Mouse (Mus musculus) hindbrain, embryonic 12.5 days (tissue): ENCODE results near the gene Nwd2. TPM values are rescaled to one million over a fixed set of nuclear protein-coding genes. Genes with fewer than 3 reads are reported as not detected.

ENCODE experiments used
- ATAC-seq: fragments of 200-750 bp; cut with Nextera tagmentation; 2 replicates; pipeline ENCODE4 v1.8.0; 2017; ENCODE audit warnings: moderate TSS enrichment; ENCODE audit not compliant: low FRiP score
- H3K27ac ChIP-seq: fragments of 300-500 bp; sonication (generic); 2 replicates; pipeline ENCODE4 v1.5.1; 2016; ENCODE audit warnings: mild to moderate bottlenecking
- H3K27me3 ChIP-seq: fragments of 300-500 bp; sonication (generic); 2 replicates; pipeline ENCODE4 v1.6.1; 2016; ENCODE audit warnings: mild to moderate bottlenecking
- H3K36me3 ChIP-seq: fragments of 300-500 bp; sonication (generic); 2 replicates; pipeline ENCODE4 v1.6.1; 2016; ENCODE audit warnings: mild to moderate bottlenecking
- H3K4me1 ChIP-seq: fragments of 300-500 bp; sonication (generic); 2 replicates; pipeline ENCODE4 v1.6.1; 2016
- H3K4me2 ChIP-seq: fragments of 300-500 bp; sonication (generic); replicated peaks from 2 replicates; pipeline ENCODE4 v1.6.1; 2016; ENCODE audit warnings: mild to moderate bottlenecking
- H3K4me3 ChIP-seq: fragments of 300-500 bp; sonication (generic); 2 replicates; pipeline ENCODE4 v1.5.1; 2016; ENCODE audit warnings: mild to moderate bottlenecking
- H3K9ac ChIP-seq: fragments of 300-500 bp; sonication (generic); 2 replicates; pipeline ENCODE4 v1.6.1; 2016; ENCODE audit warnings: mild to moderate bottlenecking, moderate library complexity
- H3K9me3 ChIP-seq: fragments of 300-500 bp; sonication (generic); replicated peaks from 2 replicates; pipeline ENCODE4 v1.6.1; 2016; ENCODE audit warnings: mild to moderate bottlenecking
- WGBS: fragments of 180-500 bp; shearing (Covaris S2); methylation state at CpG from one replicate; pipeline ENCODE4 v1.1.7; 2016; 5-methylcytosine and 5-hydroxymethylcytosine counted together
- polyA plus RNA-seq: library from polyadenylated mRNA; unstranded; fragments of >200 nt; fragmentation: Nextera tagmentation; extraction: Ambion mirVana; gene quantifications from 2 replicates; pipeline ENCODE4 v1.2.1, GENCODE M21; 2016

Nwd2 gene
- 4.9 and 5.3 TPM in 2 replicates for polyA plus RNA-seq

GRCm38 (mm10) chr5:63649070-63649532, at the start of gene Nwd2:
Gene Nwd2 (plus strand): TSS chr5:63649102.
- 1% methylated on average over 29 of the region's 29 CpGs for WGBS
- peaks cover 46% of the 10 kb centered on the region for H3K27me3 ChIP-seq
- peak within 1 kb of the TSS; percentile 48; the same call in 1 of the 2 replicates for H3K27ac ChIP-seq
- ATAC-seq: peak; percentile 39
- no peaks in the 10 kb centered on the region for H3K9me3 ChIP-seq
- H3K36me3 ChIP-seq: no peaks in the 10 kb centered on the region
- H3K4me3 ChIP-seq: peak within 1 kb of the TSS; percentile 64
- peaks cover 9% of the 10 kb centered on the region; the same call in 1 of the 2 replicates for H3K4me1 ChIP-seq
- peak within 1 kb of the TSS; percentile 70 for H3K9ac ChIP-seq
- H3K4me2 ChIP-seq: peak within 1 kb of the TSS; percentile 99

GRCm38 (mm10) chr5:63607447-63607846, 41.5 kb upstream of the Nwd2 start:
- no peaks in the 10 kb centered on the region for H3K9me3 ChIP-seq
- H3K4me2 ChIP-seq: no peak overlapping the region
- no peaks in the 10 kb centered on the region for H3K36me3 ChIP-seq
- WGBS: 89% methylated on average over 2 of the region's 2 CpGs
- no peaks in the 10 kb centered on the region for H3K4me1 ChIP-seq
- no peaks in the 10 kb centered on the region for H3K27me3 ChIP-seq
- H3K4me3 ChIP-seq: no peak overlapping the region
- H3K9ac ChIP-seq: no peak overlapping the region
- H3K27ac ChIP-seq: no peak overlapping the region
- ATAC-seq: no peak

GRCm38 (mm10) chr5:63616792-63617668, 31.9 kb upstream of the Nwd2 start:
- no peak overlapping the region for H3K4me3 ChIP-seq
- H3K4me1 ChIP-seq: no peaks in the 10 kb centered on the region
- no peak overlapping the region for H3K27ac ChIP-seq
- no peaks in the 10 kb centered on the region for H3K9me3 ChIP-seq
- no peak overlapping the region for H3K4me2 ChIP-seq
- 69% methylated on average over 3 of the region's 3 CpGs for WGBS
- no peaks in the 10 kb centered on the region for H3K27me3 ChIP-seq
- peak; percentile 83 for ATAC-seq
- no peaks in the 10 kb centered on the region for H3K36me3 ChIP-seq
- no peak overlapping the region for H3K9ac ChIP-seq

- no peaks in the 10 kb centered on the region for H3K27me3 ChIP-seq
- no peaks in the 10 kb centered on the region for H3K4me1 ChIP-seq
- no peaks in the 10 kb centered on the region for H3K36me3 ChIP-seq
- H3K4me2 ChIP-seq: no peak overlapping the region
- 79% methylated on average over 3 of the region's 3 CpGs for WGBS
- H3K4me3 ChIP-seq: no peak overlapping the region
- H3K9me3 ChIP-seq: no peaks in the 10 kb centered on the region
- no peak overlapping the region for H3K27ac ChIP-seq
- H3K9ac ChIP-seq: no peak overlapping the region
- no peak for ATAC-seq
Observed at GRCm38 (mm10) chr5:63624123-63624522, 24.8 kb upstream of the Nwd2 start.

GRCm38 (mm10) chr5:63627832-63628530, 20.9 kb upstream of the Nwd2 start:
- 93% methylated on average over 1 of the region's 1 CpGs for WGBS
- no peak for ATAC-seq

GRCm38 (mm10) chr5:63628531-63628871, 20.4 kb upstream of the Nwd2 start:
- no peak overlapping the region for H3K4me3 ChIP-seq
- WGBS: 53% methylated on average over 3 of the region's 3 CpGs
- H3K27me3 ChIP-seq: no peaks in the 10 kb centered on the region
- H3K36me3 ChIP-seq: no peaks in the 10 kb centered on the region
- no peak overlapping the region for H3K27ac ChIP-seq
- no peaks in the 10 kb centered on the region for H3K4me1 ChIP-seq
- H3K9ac ChIP-seq: no peak overlapping the region
- no peaks in the 10 kb centered on the region for H3K9me3 ChIP-seq
- ATAC-seq: no peak
- H3K4me2 ChIP-seq: no peak overlapping the region

More at GRCm38 (mm10) chr5:63627832-63628530, 20.9 kb upstream of the Nwd2 start:
- Histone ChIP-seq H3K4me2 (no peak overlapping the region), H3K9me3 (no peaks in the 10 kb centered on the region), H3K36me3 (no peaks in the 10 kb centered on the region), H3K27me3 (no peaks in the 10 kb centered on the region), H3K27ac (no peak overlapping the region), H3K4me1 (no peaks in the 10 kb centered on the region), H3K4me3 (no peak overlapping the region), H3K9ac (no peak overlapping the region)

GRCm38 (mm10) chr5:63634636-63635035, 14.3 kb upstream of the Nwd2 start:
- H3K4me2 ChIP-seq: no peak overlapping the region
- no peaks in the 10 kb centered on the region for H3K36me3 ChIP-seq
- H3K4me1 ChIP-seq: no peaks in the 10 kb centered on the region
- no peak overlapping the region for H3K9ac ChIP-seq
- H3K4me3 ChIP-seq: no peak overlapping the region
- H3K27ac ChIP-seq: no peak overlapping the region
- no peak for ATAC-seq
- 58% methylated on average over 2 of the region's 2 CpGs for WGBS
- no peaks in the 10 kb centered on the region for H3K9me3 ChIP-seq
- H3K27me3 ChIP-seq: no peaks in the 10 kb centered on the region

GRCm38 (mm10) chr5:63648187-63648586, 715 bp upstream of the Nwd2 start:
- WGBS: 24% methylated on average over 2 of the region's 2 CpGs
- peaks cover 46% of the 10 kb centered on the region for H3K27me3 ChIP-seq
- no peak for ATAC-seq
- H3K4me2 ChIP-seq: no peak overlapping the region
- no peak overlapping the region for H3K4me3 ChIP-seq
- no peak overlapping the region for H3K9ac ChIP-seq
- H3K36me3 ChIP-seq: no peaks in the 10 kb centered on the region
- H3K4me1 ChIP-seq: peaks cover 9% of the 10 kb centered on the region; the same call in 1 of the 2 replicates
- no peaks in the 10 kb centered on the region for H3K9me3 ChIP-seq
- no peak overlapping the region for H3K27ac ChIP-seq

GRCm38 (mm10) chr5:63649533-63650464, 897 bp downstream of the Nwd2 start:
- H3K36me3 ChIP-seq: no peaks in the 10 kb centered on the region
- peak; percentile 79 for ATAC-seq
- H3K27me3 ChIP-seq: peaks cover 46% of the 10 kb centered on the region
- no peaks in the 10 kb centered on the region for H3K9me3 ChIP-seq
- peak overlapping the region; percentile 99 for H3K4me2 ChIP-seq
- no peak overlapping the region; the same call in 1 of the 2 replicates for H3K27ac ChIP-seq
- peaks cover 9% of the 10 kb centered on the region; the same call in 1 of the 2 replicates for H3K4me1 ChIP-seq
- H3K9ac ChIP-seq: peak overlapping the region; percentile 70
- WGBS: under 1% methylated on average over 80 of the region's 83 CpGs
- peak overlapping the region; percentile 64 for H3K4me3 ChIP-seq

- no peak for ATAC-seq
- Histone ChIP-seq H3K4me2 (no peak overlapping the region), H3K9ac (no peak overlapping the region), H3K36me3 (no peaks in the 10 kb centered on the region), H3K27me3 (peaks cover 46% of the 10 kb centered on the region), H3K9me3 (no peaks in the 10 kb centered on the region), H3K4me1 (peaks cover 9% of the 10 kb centered on the region; the same call in 1 of the 2 replicates), H3K4me3 (no peak overlapping the region), H3K27ac (no peak overlapping the region)
Observed at GRCm38 (mm10) chr5:63651813-63652212, 2.9 kb downstream of the Nwd2 start.

GRCm38 (mm10) chr5:63652705-63653104, 3.8 kb downstream of the Nwd2 start:
- no peaks in the 10 kb centered on the region for H3K36me3 ChIP-seq
- peaks cover 9% of the 10 kb centered on the region; the same call in 1 of the 2 replicates for H3K4me1 ChIP-seq
- peaks cover 42% of the 10 kb centered on the region for H3K27me3 ChIP-seq
- no peaks in the 10 kb centered on the region for H3K9me3 ChIP-seq
- H3K4me2 ChIP-seq: no peak overlapping the region
- ATAC-seq: no peak
- H3K27ac ChIP-seq: no peak overlapping the region
- no peak overlapping the region for H3K4me3 ChIP-seq
- no peak overlapping the region for H3K9ac ChIP-seq
- WGBS: 79% methylated on average over 2 of the region's 2 CpGs
